Mouse (Mus musculus) forebrain, embryonic 14.5 days (tissue): Measurements from ENCODE around the gene Daxx. TPM values are rescaled to one million over a fixed set of nuclear protein-coding genes. Genes with fewer than 3 reads are reported as not detected.
"Not testable (repeated sequence)": the region's sequence is repeated elsewhere in the genome, so short reads cannot be mapped to it uniquely, and the experiment has no call there.

ENCODE experiments used
- ATAC-seq: fragments of 200-750 bp; cut with Nextera tagmentation; 2 replicates; pipeline ENCODE4 v1.8.0; 2017; ENCODE audit warnings: mild to moderate bottlenecking, moderate library complexity
- DNase-seq: peaks from one replicate; pipeline ENCODE4 v3.0.0-alpha.2; 2015; ENCODE audit warnings: low spot score
- H3K27ac ChIP-seq: fragments of 300-500 bp; sonication (generic); 2 replicates; pipeline ENCODE4 v1.5.1; 2014; ENCODE audit warnings: low read depth, mild to moderate bottlenecking, control low read depth, low read length, moderate library complexity
- H3K27me3 ChIP-seq: fragments of 300-500 bp; sonication (generic); replicated peaks from 2 replicates; pipeline ENCODE4 v1.6.1; 2014; ENCODE audit warnings: low read length, control low read depth, mixed read lengths; ENCODE audit not compliant: control insufficient read depth, insufficient read depth
- H3K36me3 ChIP-seq: fragments of 300-500 bp; sonication (generic); 2 replicates; pipeline ENCODE4 v1.6.1; 2014; ENCODE audit warnings: low read length, control low read depth; ENCODE audit not compliant: control insufficient read depth, insufficient read depth
- H3K4me1 ChIP-seq: fragments of 300-500 bp; sonication (generic); 2 replicates; pipeline ENCODE4 v1.6.1; 2014; ENCODE audit warnings: antibody characterized with exemption, low read length, control low read depth; ENCODE audit not compliant: control insufficient read depth, insufficient read depth
- H3K4me2 ChIP-seq: fragments of 300-500 bp; sonication (generic); 2 replicates; pipeline ENCODE4 v1.6.1; 2014; ENCODE audit warnings: mild to moderate bottlenecking, control low read depth, low read length
- H3K4me3 ChIP-seq: fragments of 300-500 bp; sonication (generic); 2 replicates; pipeline ENCODE4 v1.5.1; 2014; ENCODE audit warnings: low read depth, low read length, control low read depth
- H3K9ac ChIP-seq: fragments of 300-500 bp; sonication (generic); 2 replicates; pipeline ENCODE4 v1.6.1; 2014; ENCODE audit warnings: mild to moderate bottlenecking, low read length, control low read depth, moderate library complexity
- H3K9me3 ChIP-seq: fragments of 300-500 bp; sonication (generic); replicated peaks from 2 replicates; pipeline ENCODE4 v1.6.1; 2016; ENCODE audit warnings: low read length, control low read depth, mixed read lengths; ENCODE audit not compliant: control insufficient read depth
- WGBS: fragments of 180-500 bp; shearing (Covaris S2); extraction: QIAGEN DNeasy Blood & Tissue Kit; methylation state at CpG from one replicate; pipeline ENCODE4 v1.1.7; 2014; 5-methylcytosine and 5-hydroxymethylcytosine counted together
- polyA plus RNA-seq: library from polyadenylated mRNA; unstranded; fragments of >200 nt; fragmentation: Nextera tagmentation; extraction: Ambion mirVana; gene quantifications from 2 replicates; pipeline ENCODE4 v1.2.1, GENCODE M21; 2014

Daxx gene
- polyA plus RNA-seq, 1 experiment from 2014 or later, result 43.3 TPM

- DNase-seq, H3K27ac ChIP-seq, H3K27me3 ChIP-seq, H3K36me3 ChIP-seq, ATAC-seq, H3K9me3 ChIP-seq, H3K4me1 ChIP-seq: not testable (repeated sequence)
- H3K9ac ChIP-seq, result peak overlapping the region; percentile 65
- H3K4me3 ChIP-seq, result peak overlapping the region; percentile 54
- H3K4me2 ChIP-seq, result peak overlapping the region; percentile 60
- under 1% methylated on average over 43 of the region's 44 CpGs for WGBS
Observed at GRCm38 (mm10) chr17:33889941-33890532, 19.2 kb upstream of the Daxx start.

DNA sequence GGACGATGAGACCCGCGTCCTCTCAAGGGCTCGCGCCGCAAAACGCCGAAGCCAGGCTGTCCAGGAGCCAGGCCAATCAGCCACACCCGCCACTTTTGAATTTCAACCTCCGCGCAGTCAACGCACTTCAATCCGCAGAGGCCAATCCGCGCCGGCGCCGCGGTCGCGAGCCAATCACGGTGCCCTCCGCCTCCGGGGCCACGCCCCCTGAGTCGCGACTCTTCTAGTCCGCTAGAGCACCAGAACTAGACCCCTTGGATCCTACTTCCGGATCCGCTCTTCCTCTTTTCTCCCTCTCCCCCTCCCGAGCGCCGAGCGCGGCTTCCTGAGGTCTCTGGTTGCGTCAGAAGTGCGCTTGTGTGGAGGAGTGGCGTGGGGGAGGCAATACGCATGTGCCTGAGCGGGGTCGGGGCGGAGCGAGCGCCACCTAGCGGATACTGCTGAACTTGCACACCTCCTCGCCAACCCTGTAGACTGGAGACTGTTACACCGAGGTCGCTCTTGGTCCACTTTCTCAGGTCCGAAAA lies 18.6 kb upstream of the Daxx start, which contains the start of gene Kifc1:
TSS of gene Kifc1 (minus strand) at position 129 of the 527 bp plus-strand sequence.
- Histone ChIP-seq H3K27ac (no peak within 1 kb of the TSS), H3K27me3 (no peaks in the 10 kb centered on the region), H3K9me3 (no peaks in the 10 kb centered on the region), H3K9ac (peak within 1 kb of the TSS; percentile 65), H3K4me2 (peak within 1 kb of the TSS; percentile 60), H3K4me1 (peaks cover 4% of the 10 kb centered on the region; the same call in 1 of the 2 replicates), H3K4me3 (peak within 1 kb of the TSS; percentile 54), H3K36me3 (peaks cover 8% of the 10 kb centered on the region)
- ATAC-seq, result peak; percentile 100
- WGBS, result 0% methylated on average over 49 of the region's 49 CpGs
- peak; percentile 100 for DNase-seq

DNA sequence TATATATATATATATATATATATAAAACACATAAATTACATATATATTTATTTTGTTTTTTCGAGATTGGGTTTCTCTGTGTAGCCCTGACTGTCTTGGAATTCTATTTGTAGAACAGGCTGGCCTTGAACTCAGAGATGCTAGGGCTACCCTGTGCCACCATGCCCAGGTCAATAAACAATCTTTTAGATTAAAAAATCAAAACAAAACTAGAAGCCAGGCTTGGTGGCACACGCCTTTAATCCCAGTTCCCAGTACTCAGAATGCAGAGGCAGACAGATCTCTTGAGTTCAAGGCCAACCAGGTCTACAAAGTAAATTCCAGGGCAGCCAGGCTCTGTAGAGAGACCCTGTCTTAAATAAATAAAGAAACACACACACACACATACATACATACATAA lies 17.9 kb upstream of the Daxx start:
- Histone ChIP-seq H3K4me3 (no peak overlapping the region), H3K36me3 (peaks cover under 1% of the 10 kb centered on the region; the same call in 1 of the 2 replicates), H3K9me3 (no peaks in the 10 kb centered on the region), H3K4me1 (peaks cover 4% of the 10 kb centered on the region; the same call in 1 of the 2 replicates), H3K27me3 (no peaks in the 10 kb centered on the region), H3K27ac (no peak overlapping the region), H3K9ac (no peak overlapping the region), H3K4me2 (no peak overlapping the region)
- ATAC-seq (no peak), DNase-seq (no peak)
- 73% methylated on average over 2 of the region's 2 CpGs for WGBS

GRCm38 (mm10) chr17:33891892-33892291 lies 17.3 kb upstream of the Daxx start:
- not testable (repeated sequence) for H3K4me2 ChIP-seq, H3K36me3 ChIP-seq, H3K27ac ChIP-seq, H3K4me1 ChIP-seq, H3K9me3 ChIP-seq, H3K4me3 ChIP-seq, H3K27me3 ChIP-seq, DNase-seq, ATAC-seq, H3K9ac ChIP-seq
- WGBS, result 71% methylated on average over 6 of the region's 6 CpGs

- Histone ChIP-seq H3K36me3 (no peaks in the 10 kb centered on the region), H3K9me3 (no peaks in the 10 kb centered on the region), H3K9ac (no peak overlapping the region), H3K4me1 (peaks cover 4% of the 10 kb centered on the region; the same call in 1 of the 2 replicates), H3K27ac (no peak overlapping the region), H3K4me3 (no peak overlapping the region), H3K27me3 (no peaks in the 10 kb centered on the region), H3K4me2 (no peak overlapping the region)
- 27% methylated on average over 7 of the region's 7 CpGs for WGBS
- ATAC-seq, result no peak
- DNase-seq, result no peak
Observed at GRCm38 (mm10) chr17:33892429-33892828, 16.8 kb upstream of the Daxx start.

- not testable (repeated sequence) for H3K27me3 ChIP-seq, H3K9me3 ChIP-seq, H3K36me3 ChIP-seq, H3K4me3 ChIP-seq, H3K9ac ChIP-seq, H3K4me1 ChIP-seq, H3K27ac ChIP-seq, DNase-seq, H3K4me2 ChIP-seq, ATAC-seq
- WGBS, result 81% methylated on average over 4 of the region's 4 CpGs
Observed at GRCm38 (mm10) chr17:33893011-33893410, 16.2 kb upstream of the Daxx start.

DNA sequence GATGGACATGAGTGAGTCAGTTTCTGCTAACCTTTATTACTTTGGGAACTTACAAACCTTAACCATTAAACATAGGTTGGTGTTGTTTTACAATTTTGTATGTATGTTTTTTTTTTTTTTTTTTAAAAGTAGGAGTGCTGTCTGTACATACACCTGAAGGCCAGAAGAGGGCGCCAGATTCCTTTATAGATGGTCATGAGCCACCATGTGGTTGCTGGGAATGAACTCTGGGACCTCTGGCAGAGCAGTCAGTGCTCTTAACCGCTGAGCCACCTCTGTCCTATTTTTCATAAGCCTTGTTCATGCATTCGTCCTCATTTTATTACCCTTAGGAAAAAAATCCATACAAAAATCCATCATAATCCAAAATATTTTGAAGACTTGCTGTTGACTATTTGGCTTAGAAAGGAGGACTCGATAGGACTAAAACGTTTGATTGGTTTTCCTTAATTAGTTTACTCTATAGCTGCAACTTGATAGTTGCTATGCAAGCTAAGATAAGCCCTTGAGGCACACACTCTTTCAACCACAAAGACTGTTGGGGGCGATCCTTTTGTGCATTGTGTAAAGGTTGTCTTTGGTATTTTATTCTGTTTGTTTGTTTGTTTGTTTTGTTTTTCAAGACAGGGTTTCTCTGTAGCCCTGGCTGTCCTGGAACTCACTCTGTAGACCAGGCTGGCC lies 12.0 kb upstream of the Daxx start:
- Histone ChIP-seq H3K4me3 (no peak overlapping the region), H3K9me3 (no peaks in the 10 kb centered on the region), H3K9ac (no peak overlapping the region), H3K4me2 (no peak overlapping the region), H3K27ac (no peak overlapping the region), H3K27me3 (no peaks in the 10 kb centered on the region), H3K36me3 (no peaks in the 10 kb centered on the region), H3K4me1 (no peaks in the 10 kb centered on the region)
- no peak for ATAC-seq
- WGBS, result 43% methylated on average over 6 of the region's 6 CpGs
- peak; percentile 73 for DNase-seq

- H3K9ac ChIP-seq, ATAC-seq, H3K27me3 ChIP-seq, H3K4me1 ChIP-seq, H3K27ac ChIP-seq, H3K4me3 ChIP-seq, H3K9me3 ChIP-seq, H3K4me2 ChIP-seq, H3K36me3 ChIP-seq, DNase-seq: not testable (repeated sequence)
- WGBS, result 86% methylated on average over 4 of the region's 4 CpGs
Observed at GRCm38 (mm10) chr17:33898193-33898592, 11.0 kb upstream of the Daxx start.

GRCm38 (mm10) chr17:33899642-33900041 lies 9.6 kb upstream of the Daxx start:
- 83% methylated on average over 4 of the region's 4 CpGs for WGBS
- ATAC-seq (no peak), DNase-seq (no peak)
- no peaks in the 10 kb centered on the region for H3K27me3 ChIP-seq
- H3K27ac ChIP-seq, result no peak overlapping the region
- H3K9me3 ChIP-seq, result no peaks in the 10 kb centered on the region
- no peak overlapping the region for H3K9ac ChIP-seq
- H3K4me1 ChIP-seq, result no peaks in the 10 kb centered on the region
- no peaks in the 10 kb centered on the region for H3K36me3 ChIP-seq
- H3K4me3 ChIP-seq, result no peak overlapping the region
- H3K4me2 ChIP-seq, result no peak overlapping the region
